Comparison of ENCODE assay signal across 10 mouse cellular contexts in the genomic region with DNA sequence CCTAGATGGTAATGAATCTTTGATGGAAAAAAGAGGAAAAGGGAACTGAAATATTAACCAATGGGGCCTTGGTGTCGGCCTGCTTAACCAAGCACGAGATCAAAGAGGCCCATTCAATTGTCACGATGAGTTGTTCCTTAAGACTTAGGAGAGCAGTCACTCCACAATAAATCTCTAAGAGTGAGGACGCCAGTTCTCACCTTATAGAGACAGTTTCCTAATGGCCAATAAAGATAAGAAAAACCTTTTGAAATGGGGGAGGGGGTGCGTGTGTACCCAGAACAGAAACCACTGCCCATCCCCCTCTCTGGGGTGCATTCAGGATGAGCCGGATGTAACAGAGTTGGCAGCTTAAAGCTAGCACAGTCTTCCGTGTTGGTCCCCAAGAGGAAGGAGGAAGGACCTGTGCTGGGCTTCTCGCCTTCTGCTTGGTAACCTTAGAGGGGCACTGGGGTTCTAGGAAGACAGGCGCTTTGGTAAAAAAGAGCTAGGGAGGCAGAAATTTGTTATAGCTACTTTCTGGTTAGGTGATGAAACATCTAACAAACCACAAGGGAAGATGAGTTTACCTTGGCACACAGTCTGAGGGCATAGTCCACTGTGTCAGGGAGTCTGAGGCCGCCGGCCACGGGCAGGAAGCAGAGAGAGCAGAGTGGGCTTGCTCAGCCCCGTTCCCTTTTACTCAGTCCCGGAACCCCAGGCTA. TPM values are rescaled to one million over a fixed set of nuclear protein-coding genes. Genes with fewer than 3 reads are reported as not detected.
DNase-seq lines count a peak whose midpoint lies in the region; ATAC-seq and TF ChIP-seq lines count a peak whose summit lies in the region.
"Had no signal": no experiment of that assay in that cellular context is flagged by ENCODE, and none has a peak within 500 bp of the region (broad histone marks: within the 10 kb centered on the region; RNA-seq: fewer than 3 reads in every experiment).

No protein-coding gene starts in this region.

- H3K4me1 ChIP-seq in heart, postnatal 0 days (ENCODE audit: control insufficient read depth, insufficient read depth) = peaks cover 18% of the 10 kb centered on the region
- H3K4me1 ChIP-seq in liver, adult 2 months (ENCODE audit: control insufficient read depth, insufficient read depth, low read length) = peaks cover 25% of the 10 kb centered on the region

- 58% methylated on average over 14 of the region's 14 CpGs for WGBS in heart, postnatal 0 days
- WGBS in liver, adult 2 months = 4% methylated on average over 14 of the region's 14 CpGs

- no peak for TF ChIP-seq CTCF in heart, postnatal 0 days (IDR thresholded peaks at IDR 0.05; ENCODE audit: low read depth)
- no peak for TF ChIP-seq CTCF in liver, adult 2 months (IDR thresholded peaks at IDR 0.05; ENCODE audit: low read depth, low read length)

- peak overlapping the region; percentile 37; the same call in 1 of the 2 replicates for H3K4me2 ChIP-seq in heart, postnatal 0 days (ENCODE audit: low read depth, low read length)
- H3K4me2 ChIP-seq: hindbrain, embryonic 14.5 days; midbrain, embryonic 12.5 days had no signal

- TF ChIP-seq POLR2A in liver, adult 2 months (IDR thresholded peaks at IDR 0.05; ENCODE audit: extremely low read depth, insufficient read depth, low read length) = no peak

- H3K9ac ChIP-seq in heart, postnatal 0 days (replicated peaks; ENCODE audit: low read depth, low read length) = no peak overlapping the region
- no peak overlapping the region for H3K9ac ChIP-seq in liver, adult 2 months (ENCODE audit: low read depth, low read length)
- H3K9ac ChIP-seq: hindbrain, embryonic 14.5 days; midbrain, embryonic 12.5 days had no signal

- no peaks in the 10 kb centered on the region for H3K27me3 ChIP-seq in heart, postnatal 0 days (ENCODE audit: control insufficient read depth, insufficient read depth, low read length)
- H3K27me3 ChIP-seq in liver, adult 2 months (ENCODE audit: control insufficient read depth, insufficient read depth, low read length) = no peaks in the 10 kb centered on the region

- H3K36me3 ChIP-seq in heart, postnatal 0 days (replicated peaks; ENCODE audit: control insufficient read depth, insufficient read depth, low read length) = no peaks in the 10 kb centered on the region
- H3K36me3 ChIP-seq in liver, adult 2 months (ENCODE audit: control insufficient read depth, insufficient read depth, low read length) = no peaks in the 10 kb centered on the region
- H3K36me3 ChIP-seq: midbrain, embryonic 12.5 days had no signal

- no peak for ATAC-seq in heart, postnatal 0 days (ENCODE audit: insufficient read depth, low read depth)
- peak; percentile 38 to 52; a peak in 1 of 4 replicates for ATAC-seq in hematopoietic stem cell, adult 5-6 weeks (replicated peaks in 1 of 2; ENCODE audit: insufficient read depth in 1 of 2, low FRiP score in 2 of 2, low TSS enrichment in 1 of 2, low read depth in 1 of 2, poor library complexity in 2 of 2, severe bottlenecking in 2 of 2)

- no peak for DNase-seq in heart, postnatal 0 days (ENCODE audit: low spot score)
- DNase-seq in heart, postnatal 36 days = no peak
- peak; percentile 88 for DNase-seq in liver, adult 2 months (ENCODE audit: extremely low read depth, low read depth, low spot score)
- peak; percentile 28 to 54 for DNase-seq in thymus, adult 18-20 months
- DNase-seq in layer of hippocampus, postnatal 10 days (ENCODE audit: low spot score in 2 of 2) = no peak
- DNase-seq in cerebellum, postnatal 10 days = no peak
- no peak for DNase-seq in right cerebral cortex, postnatal 36 days (ENCODE audit: low spot score in 2 of 2)

- H3K4me3 ChIP-seq in heart, postnatal 0 days (ENCODE audit: low read depth, low read length) = no peak overlapping the region
- H3K4me3 ChIP-seq in liver, adult 2 months (ENCODE audit: insufficient read depth, low read depth, low read length) = no peak overlapping the region
- H3K4me3 ChIP-seq: midbrain, embryonic 12.5 days had no signal

- intact Hi-C loops in heart, postnatal 36 days (cut with DNase I) = loop anchor here (2.0 to 5.0 kb wide), 2 partner anchors 21 to 61 kb away; no protein-coding TSS in a partner anchor

- H3K9me3 ChIP-seq in heart, postnatal 0 days (replicated peaks; ENCODE audit: control insufficient read depth, low read length) = no peaks in the 10 kb centered on the region
- H3K9me3 ChIP-seq: midbrain, embryonic 12.5 days had no signal

- H3K79me2 ChIP-seq in liver, adult 2 months (ENCODE audit: control insufficient read depth, insufficient read depth, low read length) = no peaks in the 10 kb centered on the region

- no peak overlapping the region for H3K27ac ChIP-seq in heart, postnatal 0 days (ENCODE audit: low read depth)
- peak overlapping the region; percentile 79 for H3K27ac ChIP-seq in liver, adult 2 months (replicated peaks; ENCODE audit: insufficient read depth, low read depth, low read length)
- H3K27ac ChIP-seq: hindbrain, embryonic 14.5 days; midbrain, embryonic 12.5 days had no signal

- no peak for TF ChIP-seq EP300 in heart, postnatal 0 days (IDR thresholded peaks at IDR 0.05; ENCODE audit: low read depth)

RNA-seq across cellular contexts. Expression of a gene that starts 22.5 kb away (rescaled TPM):
- total RNA-seq in heart, postnatal 0 days (2014; rRNA removed; ENCODE audit: low replicate concordance) = 11.9 and 13.2 TPM in 2 replicates
- polyA plus RNA-seq in heart, postnatal 0 days (2015; fragmentation: Nextera tagmentation; extraction: Ambion mirVana) = 4.6 and 8.2 TPM in 2 replicates
- 1 to 10 TPM; 5.5 to 7.4 TPM for total RNA-seq in heart, postnatal 36 days (2021)
- total RNA-seq in hematopoietic stem cell, adult 5-6 weeks (2017) = 9.4 and 10.8 TPM in 2 replicates
- 1.4 and 1.5 TPM in 2 replicates for total RNA-seq in liver, adult 2 months (2014; rRNA removed)
- 1.9 and 2.2 TPM in 2 replicates for polyA plus RNA-seq in liver, adult 2 months (2012; rRNA removed)
- 10 to 100 TPM; 11.4 to 14.9 TPM for total RNA-seq in layer of hippocampus, postnatal 10 days (2021)

RNA-seq across cellular contexts. Expression of a gene that starts 22.7 kb away (rescaled TPM):
- 4.3 and 5.9 TPM in 2 replicates for total RNA-seq in heart, postnatal 0 days (2014; rRNA removed; ENCODE audit: low replicate concordance)
- 3.8 and 4.3 TPM in 2 replicates for polyA plus RNA-seq in heart, postnatal 0 days (2015; fragmentation: Nextera tagmentation; extraction: Ambion mirVana)
- total RNA-seq in heart, postnatal 36 days (2021) = 1 to 10 TPM; 1.4 to 1.9 TPM
- total RNA-seq in hematopoietic stem cell, adult 5-6 weeks (2017) = 1.2 and 4.4 TPM in 2 replicates
- total RNA-seq in liver, adult 2 months (2014; rRNA removed) = 8.1 and 9.9 TPM in 2 replicates
- polyA plus RNA-seq in liver, adult 2 months (2012; rRNA removed) = 8.5 and 9.1 TPM in 2 replicates
- total RNA-seq in layer of hippocampus, postnatal 10 days (2021) = 1 to 10 TPM; 6.6 to 9.1 TPM

Comparison
In these comparisons a context has a peak if more than half of its experiments do, and no peak if none do; other contexts are left out.
1. DNase-seq: peak in liver, adult 2 months (single experiment) and thymus, adult 18-20 months (2 of 2); none in heart, postnatal 0 days (single experiment), heart, postnatal 36 days (0 of 2), layer of hippocampus, postnatal 10 days (0 of 2), cerebellum, postnatal 10 days (0 of 2) and right cerebral cortex, postnatal 36 days (0 of 2).